Mouse (Mus musculus): ENCODE results near the gene Atp6ap1l. TPM values are rescaled to one million over a fixed set of nuclear protein-coding genes. Genes with fewer than 3 reads are reported as not detected.

The Atp6ap1l gene
- polyA plus RNA-seq, 1 experiment, result 0.18 TPM

DNA sequence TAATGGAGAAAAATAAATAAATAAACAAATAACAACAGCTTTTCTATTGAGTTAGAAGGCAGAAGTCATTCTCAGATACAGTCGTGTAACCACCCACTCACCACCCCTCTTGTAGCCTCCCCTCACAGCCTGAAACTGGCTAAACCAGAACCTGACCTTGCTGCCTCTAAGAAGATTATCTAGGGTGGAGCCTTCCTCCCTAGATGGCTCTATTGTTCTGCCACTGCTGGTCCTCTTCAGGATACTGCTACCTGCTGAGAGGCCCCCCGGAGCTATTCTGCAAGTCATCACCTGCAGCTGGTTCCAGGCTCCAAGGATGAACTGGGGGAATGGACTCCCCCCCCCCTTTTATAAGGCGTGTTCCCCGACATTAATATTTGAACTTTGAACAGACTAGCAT is 36.0 kb downstream of the Atp6ap1l start:
- Histone ChIP-seq H3K36me3 (ENCODE audit: control insufficient read depth, insufficient read depth, low read length) (no peaks in the 10 kb centered on the region), H3K27me3 (ENCODE audit: control insufficient read depth, insufficient read depth, low read length) (no peaks in the 10 kb centered on the region), H3K4me1 (replicated peaks; ENCODE audit: control insufficient read depth, insufficient read depth, low read length) (no peaks in the 10 kb centered on the region), H3K4me3 (ENCODE audit: control insufficient read depth, insufficient read depth, low read length) (no peak overlapping the region), H3K27ac (ENCODE audit: control insufficient read depth, insufficient read depth, low read length) (no peak overlapping the region)
- WGBS, result 66% methylated on average over 4 of the region's 4 CpGs
- TF ChIP-seq CTCF (IDR thresholded peaks at IDR 0.05; ENCODE audit: borderline replicate concordance, control insufficient read depth, extremely low read depth, insufficient read depth, low read length, poor library complexity), result no peak
- TF ChIP-seq POLR2A (IDR thresholded peaks at IDR 0.05; ENCODE audit: control insufficient read depth, extremely low read depth, insufficient read depth, low read length, poor library complexity), result no peak
- DNase-seq, result no peak

DNA sequence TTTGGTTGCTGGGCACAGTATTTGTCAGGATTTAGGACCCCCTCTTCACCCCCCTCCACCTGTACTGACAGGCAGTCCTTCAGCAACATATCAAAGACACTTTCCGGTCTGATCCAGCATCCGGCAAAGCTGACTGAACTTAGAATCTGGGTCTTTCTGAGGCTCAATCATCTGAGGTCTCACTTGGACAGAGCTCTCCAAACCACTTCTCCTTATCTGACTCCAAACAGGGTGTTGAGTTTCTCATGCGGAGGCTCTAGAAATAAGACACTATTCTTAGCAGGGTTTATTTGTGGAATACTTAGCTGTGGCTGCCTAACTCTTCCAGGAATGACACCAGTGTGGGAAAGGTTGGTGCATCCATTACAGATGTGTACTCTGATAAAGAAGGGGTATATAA is 43.0 kb downstream of the Atp6ap1l start:
- no peak for DNase-seq
- Histone ChIP-seq H3K27me3 (ENCODE audit: control insufficient read depth, insufficient read depth, low read length) (no peaks in the 10 kb centered on the region), H3K36me3 (ENCODE audit: control insufficient read depth, insufficient read depth, low read length) (no peaks in the 10 kb centered on the region), H3K4me1 (replicated peaks; ENCODE audit: control insufficient read depth, insufficient read depth, low read length) (no peaks in the 10 kb centered on the region), H3K27ac (ENCODE audit: control insufficient read depth, insufficient read depth, low read length) (no peak overlapping the region), H3K4me3 (ENCODE audit: control insufficient read depth, insufficient read depth, low read length) (no peak overlapping the region)
- no peak for TF ChIP-seq POLR2A (IDR thresholded peaks at IDR 0.05; ENCODE audit: control insufficient read depth, extremely low read depth, insufficient read depth, low read length, poor library complexity)
- TF ChIP-seq CTCF (IDR thresholded peaks at IDR 0.05; ENCODE audit: borderline replicate concordance, control insufficient read depth, extremely low read depth, insufficient read depth, low read length, poor library complexity), result no peak
- 82% methylated on average over 3 of the region's 3 CpGs for WGBS

DNA sequence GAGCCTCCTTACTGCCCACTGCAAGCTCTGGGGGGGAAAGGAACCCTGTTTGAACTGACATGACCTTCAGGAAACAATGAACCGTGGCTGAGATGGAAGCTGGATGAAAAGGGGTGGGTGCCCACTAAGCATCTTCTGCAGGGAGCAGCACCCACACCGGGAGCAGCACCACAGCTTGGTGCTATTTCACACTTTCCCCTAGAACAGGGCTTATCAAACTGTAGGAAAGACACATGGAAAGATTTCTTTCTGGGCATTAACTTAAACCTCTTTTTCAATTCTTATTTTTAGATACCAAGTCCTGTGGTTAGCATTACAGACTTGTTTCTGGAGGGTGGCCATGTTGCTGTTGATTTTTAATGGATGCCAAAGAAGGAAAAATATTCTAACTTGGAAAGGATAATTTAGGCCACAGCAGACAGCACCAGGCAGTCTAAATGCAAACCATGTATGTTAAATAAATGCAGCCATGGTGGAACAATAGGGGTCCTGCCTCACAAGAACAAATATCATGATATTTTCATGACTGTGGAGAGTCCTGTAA is 44.2 kb downstream of the Atp6ap1l start:
- no peak for TF ChIP-seq POLR2A (IDR thresholded peaks at IDR 0.05; ENCODE audit: control insufficient read depth, extremely low read depth, insufficient read depth, low read length, poor library complexity)
- TF ChIP-seq CTCF (IDR thresholded peaks at IDR 0.05; ENCODE audit: borderline replicate concordance, control insufficient read depth, extremely low read depth, insufficient read depth, low read length, poor library complexity), result no peak
- Histone ChIP-seq H3K27ac (ENCODE audit: control insufficient read depth, insufficient read depth, low read length) (no peak overlapping the region), H3K27me3 (ENCODE audit: control insufficient read depth, insufficient read depth, low read length) (no peaks in the 10 kb centered on the region), H3K36me3 (ENCODE audit: control insufficient read depth, insufficient read depth, low read length) (no peaks in the 10 kb centered on the region), H3K4me3 (ENCODE audit: control insufficient read depth, insufficient read depth, low read length) (no peak overlapping the region), H3K4me1 (replicated peaks; ENCODE audit: control insufficient read depth, insufficient read depth, low read length) (no peaks in the 10 kb centered on the region)
- 55% methylated on average over 2 of the region's 2 CpGs for WGBS
- no peak for DNase-seq

DNA sequence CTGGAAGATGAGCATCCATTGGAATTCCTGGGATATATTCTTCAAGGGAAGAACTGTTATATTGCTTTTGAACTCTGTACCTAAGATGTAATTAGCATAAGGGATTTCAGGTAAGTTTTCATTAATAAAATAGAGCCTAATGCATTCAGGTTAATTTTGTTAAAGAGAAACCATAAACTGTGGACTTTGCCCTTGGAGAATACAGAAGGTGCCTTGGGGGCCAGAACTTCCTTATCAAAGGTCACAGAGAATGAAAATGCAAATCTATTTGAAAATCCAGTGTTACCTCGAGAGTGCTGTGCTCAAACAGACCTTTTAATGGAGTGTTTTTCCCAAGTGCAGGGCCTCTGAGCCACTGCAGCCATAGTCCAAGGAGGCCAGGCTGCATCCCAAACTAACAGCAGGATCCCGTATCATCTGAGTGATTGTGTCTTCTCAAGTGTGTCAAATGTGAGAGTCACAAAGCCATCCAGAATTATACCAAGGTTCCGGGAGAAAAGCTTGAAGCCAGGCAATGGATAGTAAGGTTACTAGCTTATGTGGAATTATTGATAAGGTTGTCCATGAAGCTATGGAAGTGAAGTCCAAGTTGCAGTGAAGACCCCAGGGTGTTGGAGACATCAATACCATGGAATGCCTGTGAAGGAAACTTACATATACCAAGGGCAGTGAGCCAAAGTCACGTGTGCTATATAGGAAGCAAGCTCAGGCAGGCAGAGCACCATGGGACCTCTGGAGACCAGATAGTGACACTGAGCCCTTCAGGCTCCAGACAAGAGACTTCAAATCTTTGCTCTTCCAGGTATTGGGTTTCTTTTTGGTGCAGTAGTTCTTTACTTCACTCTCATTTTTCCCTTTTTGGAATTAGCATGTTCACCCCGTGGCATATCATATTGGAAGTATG is 52.2 kb downstream of the Atp6ap1l start:
- H3K36me3 ChIP-seq (ENCODE audit: control insufficient read depth, insufficient read depth, low read length), result no peaks in the 10 kb centered on the region
- H3K27me3 ChIP-seq (ENCODE audit: control insufficient read depth, insufficient read depth, low read length), result no peaks in the 10 kb centered on the region
- DNase-seq, result no peak
- no peaks in the 10 kb centered on the region for H3K4me1 ChIP-seq (replicated peaks; ENCODE audit: control insufficient read depth, insufficient read depth, low read length)
- no peak overlapping the region for H3K4me3 ChIP-seq (ENCODE audit: control insufficient read depth, insufficient read depth, low read length)
- H3K27ac ChIP-seq (ENCODE audit: control insufficient read depth, insufficient read depth, low read length), result no peak overlapping the region
- no peak for TF ChIP-seq POLR2A (IDR thresholded peaks at IDR 0.05; ENCODE audit: control insufficient read depth, extremely low read depth, insufficient read depth, low read length, poor library complexity)
- no peak for TF ChIP-seq CTCF (IDR thresholded peaks at IDR 0.05; ENCODE audit: borderline replicate concordance, control insufficient read depth, extremely low read depth, insufficient read depth, low read length, poor library complexity)
- 81% methylated on average over 5 of the region's 5 CpGs for WGBS

DNA sequence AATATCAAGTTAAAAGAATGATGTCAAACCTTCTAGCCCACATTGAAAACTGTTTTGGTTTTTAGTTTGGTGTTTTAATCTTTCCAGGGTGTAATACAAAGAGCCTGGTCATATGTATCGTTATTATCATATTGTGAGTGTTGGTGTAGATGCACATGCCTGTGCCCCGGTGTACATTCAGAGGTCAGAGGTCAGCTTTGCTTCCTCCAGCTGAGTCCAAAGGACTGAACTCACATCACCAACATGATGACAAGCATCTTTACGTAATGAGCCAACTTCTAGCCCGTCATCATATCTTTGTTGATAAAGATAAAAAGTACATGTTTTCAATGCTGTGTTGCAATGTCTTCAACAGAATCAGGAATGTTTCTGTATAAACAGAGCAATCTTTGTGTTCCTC is 53.4 kb downstream of the Atp6ap1l start:
- DNase-seq, result no peak
- Histone ChIP-seq H3K27ac (ENCODE audit: control insufficient read depth, insufficient read depth, low read length) (no peak overlapping the region), H3K4me3 (ENCODE audit: control insufficient read depth, insufficient read depth, low read length) (no peak overlapping the region), H3K36me3 (ENCODE audit: control insufficient read depth, insufficient read depth, low read length) (no peaks in the 10 kb centered on the region), H3K27me3 (ENCODE audit: control insufficient read depth, insufficient read depth, low read length) (no peaks in the 10 kb centered on the region), H3K4me1 (replicated peaks; ENCODE audit: control insufficient read depth, insufficient read depth, low read length) (no peaks in the 10 kb centered on the region)
- WGBS, result 96% methylated on average over 4 of the region's 4 CpGs
- TF ChIP-seq CTCF (IDR thresholded peaks at IDR 0.05; ENCODE audit: borderline replicate concordance, control insufficient read depth, extremely low read depth, insufficient read depth, low read length, poor library complexity), result no peak
- no peak for TF ChIP-seq POLR2A (IDR thresholded peaks at IDR 0.05; ENCODE audit: control insufficient read depth, extremely low read depth, insufficient read depth, low read length, poor library complexity)

GRCm38 (mm10) chr13:90844191-90844590 is 61.0 kb downstream of the Atp6ap1l start:
- Histone ChIP-seq H3K27ac (ENCODE audit: control insufficient read depth, insufficient read depth, low read length) (no peak overlapping the region), H3K27me3 (ENCODE audit: control insufficient read depth, insufficient read depth, low read length) (no peaks in the 10 kb centered on the region), H3K4me1 (replicated peaks; ENCODE audit: control insufficient read depth, insufficient read depth, low read length) (no peaks in the 10 kb centered on the region), H3K36me3 (ENCODE audit: control insufficient read depth, insufficient read depth, low read length) (no peaks in the 10 kb centered on the region), H3K4me3 (ENCODE audit: control insufficient read depth, insufficient read depth, low read length) (no peak overlapping the region)
- no peak for DNase-seq
- TF ChIP-seq CTCF (IDR thresholded peaks at IDR 0.05; ENCODE audit: borderline replicate concordance, control insufficient read depth, extremely low read depth, insufficient read depth, low read length, poor library complexity) (no peak), POLR2A (IDR thresholded peaks at IDR 0.05; ENCODE audit: control insufficient read depth, extremely low read depth, insufficient read depth, low read length, poor library complexity) (no peak)
